Mouse (Mus musculus) lung, adult 2 months (tissue): ENCODE measurements around the gene Arhgef12.

Experiments used
- CTCF ChIP-seq: fragments of 200-500 bp; IDR thresholded peaks from 2 replicates; pipeline ENCODE4 v1.5.1; 2011; ENCODE audit warnings: mild to moderate bottlenecking, low read length, control low read depth; ENCODE audit not compliant: insufficient read depth
- POLR2A ChIP-seq: fragments of 200-500 bp; IDR thresholded peaks from 2 replicates; pipeline ENCODE4 v1.6.1; 2011; ENCODE audit warnings: low read depth, mild to moderate bottlenecking, control low read depth, low read length, borderline replicate concordance; ENCODE audit errors: extremely low read depth

- TF ChIP-seq CTCF (no peak), POLR2A (no peak)
Measured at GRCm38 (mm10) chr9:42921830-42922229, 185.2 kb downstream of the Arhgef12 start.
